Mouse (Mus musculus) myocyte (in vitro differentiated cells): Measurements from ENCODE around the gene Ninj2.

Experiments used
- CEBPB ChIP-seq: IDR thresholded peaks from 2 replicates; pipeline ENCODE4 v1.6.1; 2011; ENCODE audit warnings: mild to moderate bottlenecking, moderate library complexity; ENCODE audit not compliant: poor library complexity, insufficient read depth, severe bottlenecking
- E2F4 ChIP-seq: IDR thresholded peaks from one replicate; pipeline ENCODE4 v1.6.1; 2011; ENCODE audit warnings: mild to moderate bottlenecking, control low read depth, moderate library complexity; ENCODE audit not compliant: insufficient read depth
- MAX ChIP-seq: IDR thresholded peaks from one replicate; pipeline ENCODE4 v1.6.1; 2011; ENCODE audit warnings: low read depth, mild to moderate bottlenecking, control low read depth
- MYOD1 ChIP-seq, 3 experiments: IDR thresholded peaks; one replicate each; pipeline ENCODE4 v1.6.1; 2011; ENCODE audit warnings: control low read depth in 2 of 3, low read depth in 2 of 3, mild to moderate bottlenecking in 2 of 3, moderate library complexity in 1 of 3; ENCODE audit not compliant: insufficient read length in 2 of 3, control insufficient read depth in 1 of 3
- MYOG ChIP-seq, 3 experiments: IDR thresholded peaks; one replicate each; pipeline ENCODE4 v1.6.1; 2011; ENCODE audit warnings: control low read depth in 2 of 3, low read depth in 2 of 3, mild to moderate bottlenecking in 2 of 3; ENCODE audit not compliant: insufficient read length in 2 of 3, control insufficient read depth in 1 of 3, insufficient read depth in 1 of 3
- POLR2A ChIP-seq: IDR thresholded peaks from one replicate; pipeline ENCODE4 v1.6.1; 2011; ENCODE audit warnings: low read depth, mild to moderate bottlenecking, control low read depth, moderate library complexity; ENCODE audit not compliant: insufficient read length
- POLR2AphosphoS2 ChIP-seq: IDR thresholded peaks from one replicate; pipeline ENCODE4 v1.6.1; 2011; ENCODE audit warnings: low read depth, control low read depth; ENCODE audit not compliant: insufficient read length
- SRF ChIP-seq: IDR thresholded peaks from one replicate; pipeline ENCODE4 v1.6.1; 2011; ENCODE audit warnings: low read depth; ENCODE audit not compliant: control insufficient read depth, insufficient read length
- TCF3 ChIP-seq: IDR thresholded peaks from one replicate; pipeline ENCODE4 v1.6.1; 2011; ENCODE audit warnings: low read depth, control low read depth; ENCODE audit not compliant: insufficient read length
- USF1 ChIP-seq: IDR thresholded peaks from one replicate; pipeline ENCODE4 v1.6.1; 2011; ENCODE audit warnings: low read depth, mild to moderate bottlenecking, control low read depth, moderate library complexity

DNA sequence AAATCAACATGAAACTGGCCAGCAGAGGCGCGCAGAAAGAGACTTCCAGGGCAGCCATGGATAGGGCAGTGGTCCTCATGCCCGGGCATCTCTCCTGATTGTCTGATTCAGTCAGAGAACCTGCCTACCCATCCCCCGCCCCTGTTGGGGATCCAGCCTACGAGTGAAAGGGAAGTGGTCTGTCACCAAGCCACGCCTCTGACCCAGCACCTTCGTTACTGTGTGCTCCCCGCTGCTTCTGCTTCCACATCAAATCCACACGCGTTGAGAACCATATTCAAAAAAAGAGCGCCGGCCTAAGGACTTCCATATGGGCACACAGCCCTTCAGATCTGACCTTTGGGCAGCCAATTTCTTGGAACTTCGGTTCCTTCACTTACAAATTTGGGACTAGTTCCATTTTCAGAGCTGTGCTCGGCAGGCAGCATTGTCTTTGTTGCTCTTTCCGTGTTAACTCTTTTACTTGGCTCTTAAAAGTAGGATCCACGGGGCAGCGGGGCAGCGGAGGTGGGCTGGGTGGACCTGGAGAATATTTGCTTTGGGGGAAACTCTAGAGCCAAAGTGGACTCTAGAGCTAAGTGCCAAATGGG lies 94.5 kb downstream of the Ninj2 start:
- TF ChIP-seq E2F4 (no peak), USF1 (no peak), MAX (no peak), CEBPB (no peak), POLR2AphosphoS2 (no peak), POLR2A (no peak), SRF (no peak), MYOG (IDR thresholded peaks at IDR 0.05; ENCODE audit: control insufficient read depth in 1 of 3, insufficient read depth in 1 of 3, insufficient read length in 2 of 3, low read depth in 2 of 3) (no peak), TCF3 (no peak), MYOD1 (IDR thresholded peaks at IDR 0.05; ENCODE audit: control insufficient read depth in 1 of 3, insufficient read length in 2 of 3, low read depth in 2 of 3) (no peak)
